Mouse (Mus musculus) stomach, postnatal 0 days (tissue): ENCODE data around the gene Hpdl.
A peak's percentile ranks its signal among the peaks of the same experiment; 100 is the strongest.

Experiments used
- CTCF ChIP-seq: IDR thresholded peaks from 2 replicates; pipeline ENCODE4 v1.5.1; 2016; ENCODE audit warnings: antibody characterized with exemption, low read depth, mild to moderate bottlenecking, moderate library complexity
- EP300 ChIP-seq: optimal IDR thresholded peaks from 2 replicates; pipeline ENCODE3; 2016; ENCODE audit warnings: antibody characterized with exemption

- no peak for TF ChIP-seq EP300
- TF ChIP-seq CTCF: peak; percentile 35; the same call in 1 of the 2 replicates
Observed at GRCm38 (mm10) chr4:116807197-116808129, 14.0 kb downstream of the Hpdl start, which contains the start of the genes Toe1 and Mutyh.
